In genomic region chr6:22833637-22834036, GRCm38 (mm10) we compare ENCODE assay signal across 9 mouse cellular contexts. TPM values are rescaled to one million over a fixed set of nuclear protein-coding genes. Genes with fewer than 3 reads are reported as not detected.
DNase-seq lines count a peak whose midpoint lies in the region; ATAC-seq lines count a peak whose summit lies in the region.
"Had no signal": no experiment of that assay in that cellular context is flagged by ENCODE, and none has a peak within 500 bp of the region (broad histone marks: within the 10 kb centered on the region; RNA-seq: fewer than 3 reads in every experiment).

No protein-coding gene starts in this region.

- no peaks in the 10 kb centered on the region for H3K36me3 ChIP-seq in forebrain, embryonic 16.5 days (ENCODE audit: control insufficient read depth, insufficient read depth)

- ATAC-seq in forebrain, embryonic 16.5 days = peak; percentile 77
- no peak for ATAC-seq in granulocyte monocyte progenitor cell, adult 5-6 weeks (replicated peaks; ENCODE audit: poor library complexity, severe bottlenecking)
- ATAC-seq in CD4-positive, CD25-positive, alpha-beta regulatory T cell, adult 4 months = no peak

- no peaks in the 10 kb centered on the region for H3K27me3 ChIP-seq in forebrain, embryonic 16.5 days (replicated peaks; ENCODE audit: control insufficient read depth, insufficient read depth, low read length)

- 1% methylated on average over 7 of the region's 7 CpGs for WGBS in forebrain, embryonic 16.5 days

- H3K4me2 ChIP-seq in forebrain, embryonic 16.5 days (ENCODE audit: low read length) = no peak overlapping the region

- no peak overlapping the region for H3K4me3 ChIP-seq in forebrain, embryonic 16.5 days (replicated peaks; ENCODE audit: low read length)

- peaks cover 18% of the 10 kb centered on the region for H3K4me1 ChIP-seq in forebrain, embryonic 16.5 days (replicated peaks; ENCODE audit: control insufficient read depth, insufficient read depth, low read length)

- peak overlapping the region; percentile 20; the same call in 1 of the 2 replicates for H3K27ac ChIP-seq in forebrain, embryonic 16.5 days (ENCODE audit: low read length)

- no peaks in the 10 kb centered on the region for H3K9me3 ChIP-seq in forebrain, embryonic 16.5 days (ENCODE audit: control insufficient read depth, low read length)

- H3K9ac ChIP-seq in forebrain, embryonic 16.5 days (replicated peaks; ENCODE audit: low read depth, low read length) = no peak overlapping the region

- peak; percentile 30 to 55 for DNase-seq in cerebellum, postnatal 10 days
- no peak for DNase-seq in cerebellum, adult 9-10 months
- peak; percentile 15 for DNase-seq in left cerebral cortex, adult 11 months (ENCODE audit: low spot score)
- DNase-seq in retina, embryonic 14.5 days (ENCODE audit: low spot score) = peak; percentile 68
- DNase-seq in kidney, adult 18-20 months = no peak

RNA-seq across cellular contexts. Expression of gene Ptprz1, which starts 41.7 kb away (rescaled TPM):
- 133 and 142 TPM in 2 replicates for polyA plus RNA-seq in forebrain, embryonic 16.5 days (2015; fragmentation: Nextera tagmentation; extraction: Ambion mirVana)
- not detected in 2 replicates for total RNA-seq in granulocyte monocyte progenitor cell, adult 5-6 weeks (2014; fragmentation: Nextera tagmentation)
- total RNA-seq in granulocyte monocyte progenitor cell, adult 5-6 weeks (2017) = not detected in 2 replicates
- under 1 TPM in 1 of 2 experiments, not detected in 1; 0.15 TPM for polyA plus RNA-seq in CD4-positive, CD25-positive, alpha-beta regulatory T cell, adult 4 months (2017; shearing (Covaris generic))
- polyA plus RNA-seq: C2C12 had no signal

Comparison
In these comparisons a context has a peak if more than half of its experiments do, and no peak if none do; other contexts are left out.
1. DNase-seq: peak in cerebellum, postnatal 10 days (2 of 2), left cerebral cortex, adult 11 months (single experiment) and retina, embryonic 14.5 days (single experiment); none in cerebellum, adult 9-10 months (single experiment) and kidney, adult 18-20 months (single experiment).
2. RNA of gene Ptprz1, which starts 41.7 kb away (polyA plus RNA-seq): 133 to 142 TPM in forebrain, embryonic 16.5 days; 0.15 TPM in CD4-positive, CD25-positive, alpha-beta regulatory T cell, adult 4 months; every median in the first group is over 100 times any median in the second.